Mouse (Mus musculus): ENCODE results near the gene Styxl1. TPM values are rescaled to one million over a fixed set of nuclear protein-coding genes. Genes with fewer than 3 reads are reported as not detected.

The Styxl1 gene
- total and polyA plus RNA-seq, 3 experiments, result 0.68 TPM; not detected in 2

DNA sequence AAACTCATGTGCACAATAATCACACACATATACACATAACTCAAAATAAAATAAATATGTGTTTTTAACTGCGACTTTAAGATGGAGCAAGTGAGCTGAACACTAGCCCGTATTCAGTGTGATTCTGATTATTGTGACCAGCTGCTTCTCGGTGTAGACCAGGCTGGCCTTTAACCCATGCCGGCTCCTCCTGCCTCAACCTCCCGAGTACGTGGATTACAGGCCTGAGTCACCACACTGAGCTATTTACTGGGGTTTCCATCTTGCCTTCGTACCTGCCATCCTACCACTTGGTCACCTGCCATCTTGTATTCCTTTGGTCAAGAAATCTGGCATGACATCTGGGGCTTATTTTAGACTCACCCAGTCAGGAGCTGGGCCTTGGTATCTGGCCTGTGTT, 74.8 kb downstream of the Styxl1 start:
- Histone ChIP-seq H3K36me3 (replicated peaks) (peaks cover 97% of the 10 kb centered on the region), H3K4me1 (ENCODE audit: insufficient read depth, low read depth, low read length) (peaks cover 36% of the 10 kb centered on the region)

DNA sequence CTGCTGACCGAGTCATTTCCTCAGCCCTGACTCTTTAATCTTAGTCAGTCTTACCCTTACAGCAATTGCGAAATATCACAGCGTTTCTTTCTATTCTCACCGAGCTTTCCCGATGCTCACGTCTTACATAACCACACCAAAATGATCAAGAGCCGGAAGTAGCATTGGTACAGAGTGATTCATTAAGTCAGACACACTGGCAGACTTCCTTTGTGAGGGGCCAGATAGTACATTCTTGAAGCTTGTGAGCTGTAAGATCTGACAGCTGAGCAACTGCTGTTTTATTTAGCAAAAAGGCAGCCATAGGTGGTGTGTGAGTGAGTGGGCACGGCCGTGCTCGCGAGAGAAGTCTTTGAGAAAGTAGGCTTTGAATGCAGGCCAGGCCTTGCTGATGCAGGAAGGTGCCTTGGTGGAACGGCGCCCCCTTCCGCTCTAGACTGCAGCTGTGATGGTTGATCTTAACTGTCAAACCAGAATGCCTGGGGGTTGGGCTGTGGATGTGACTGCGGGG, 75.4 kb downstream of the Styxl1 start:
- ATAC-seq (ENCODE audit: extremely low read depth, insufficient number of reproducible peaks, low FRiP score, poor library complexity, severe bottlenecking), result no peak
- peaks cover 29% of the 10 kb centered on the region for H3K4me1 ChIP-seq (ENCODE audit: insufficient read depth, low read depth, low read length)
- no peak overlapping the region for H3K4me3 ChIP-seq (ENCODE audit: low read depth, low read length)
- DNase-seq (ENCODE audit: low spot score), result no peak
- TF ChIP-seq CTCF (IDR thresholded peaks at IDR 0.05; ENCODE audit: low read depth, low read length) (no peak), TAL1 (conservative IDR thresholded peaks at IDR 0.05; ENCODE audit: low read depth, low read length) (no peak), GATA1 (IDR thresholded peaks at IDR 0.05; ENCODE audit: borderline replicate concordance, low read length) (no peak), GATA2 (IDR thresholded peaks at IDR 0.05; ENCODE audit: borderline replicate concordance, low read depth, low read length) (no peak), POLR2AphosphoS5 (IDR thresholded peaks at IDR 0.05; ENCODE audit: insufficient replicate concordance, low read depth, low read length) (no peak)
- H3K36me3 ChIP-seq (replicated peaks), result peaks cover 95% of the 10 kb centered on the region
- peaks cover 5% of the 10 kb centered on the region; the same call in 1 of the 2 replicates for H3K9me3 ChIP-seq (replicated peaks)
- no peaks in the 10 kb centered on the region for H3K27me3 ChIP-seq (ENCODE audit: insufficient read depth, low read length)

More for the DNA sequence above, 74.8 kb downstream of the Styxl1 start:
- Histone ChIP-seq H3K27me3 (ENCODE audit: insufficient read depth, low read length) (no peaks in the 10 kb centered on the region), H3K4me3 (ENCODE audit: low read depth, low read length) (no peak overlapping the region), H3K9me3 (replicated peaks) (peaks cover 5% of the 10 kb centered on the region; the same call in 1 of the 2 replicates)
- TF ChIP-seq CTCF (IDR thresholded peaks at IDR 0.05; ENCODE audit: low read depth, low read length), result no peak
- no peak for TF ChIP-seq GATA2 (IDR thresholded peaks at IDR 0.05; ENCODE audit: borderline replicate concordance, low read depth, low read length)
- no peak for TF ChIP-seq TAL1 (conservative IDR thresholded peaks at IDR 0.05; ENCODE audit: low read depth, low read length)
- TF ChIP-seq GATA1 (IDR thresholded peaks at IDR 0.05; ENCODE audit: borderline replicate concordance, low read length), result no peak
- DNase-seq (ENCODE audit: low spot score), result no peak
- ATAC-seq (ENCODE audit: extremely low read depth, insufficient number of reproducible peaks, low FRiP score, poor library complexity, severe bottlenecking), result no peak

DNA sequence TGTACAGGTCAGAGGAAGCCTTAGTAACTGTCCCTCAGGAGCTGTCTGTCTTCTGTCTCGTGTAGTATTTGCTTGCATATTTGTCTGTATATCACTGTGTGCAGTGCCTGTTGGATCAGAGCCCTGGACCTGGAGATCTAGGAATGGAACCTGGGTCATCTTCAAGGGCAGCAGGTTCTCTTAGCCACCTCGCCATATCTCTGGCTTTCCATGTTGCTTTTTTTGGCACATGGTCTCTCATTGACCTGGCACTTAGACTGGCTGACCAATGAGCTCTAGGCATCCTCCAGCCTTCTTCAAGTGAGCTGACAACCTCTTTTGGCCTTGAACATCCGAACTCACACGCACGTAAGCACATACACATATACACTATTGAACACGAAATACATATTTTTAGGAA, 76.0 kb downstream of the Styxl1 start:
- Histone ChIP-seq H3K4me3 (ENCODE audit: low read depth, low read length) (no peak overlapping the region), H3K4me1 (ENCODE audit: insufficient read depth, low read depth, low read length) (peaks cover 24% of the 10 kb centered on the region), H3K27me3 (ENCODE audit: insufficient read depth, low read length) (no peaks in the 10 kb centered on the region), H3K36me3 (replicated peaks) (peaks cover 95% of the 10 kb centered on the region), H3K9me3 (replicated peaks) (peaks cover 3% of the 10 kb centered on the region; the same call in 1 of the 2 replicates)
- DNase-seq (ENCODE audit: low spot score), result no peak
- ATAC-seq (ENCODE audit: extremely low read depth, insufficient number of reproducible peaks, low FRiP score, poor library complexity, severe bottlenecking), result no peak
- no peak for TF ChIP-seq GATA1 (IDR thresholded peaks at IDR 0.05; ENCODE audit: borderline replicate concordance, low read length)

DNA sequence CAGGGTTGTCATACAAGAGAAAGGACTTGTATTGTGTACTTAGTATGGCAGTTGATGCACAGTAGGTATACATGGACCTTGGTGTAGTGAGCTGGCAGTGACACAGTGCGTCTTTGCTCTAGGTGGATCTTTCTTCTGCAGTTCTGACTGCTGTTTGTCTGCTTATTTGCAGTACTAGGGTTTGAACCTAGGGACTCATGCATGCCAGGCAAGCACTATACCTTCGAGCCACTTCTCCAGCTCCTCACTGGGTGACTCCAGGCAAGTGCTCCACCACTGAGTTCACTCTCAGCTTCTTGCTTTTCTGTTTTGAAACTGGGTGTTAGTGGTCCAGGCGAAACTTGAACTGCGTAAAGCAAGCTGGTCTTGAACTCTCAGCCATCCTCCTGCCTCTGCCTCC, 76.6 kb downstream of the Styxl1 start:
- Histone ChIP-seq H3K36me3 (replicated peaks) (peaks cover 93% of the 10 kb centered on the region), H3K9me3 (replicated peaks) (no peaks in the 10 kb centered on the region), H3K4me3 (ENCODE audit: low read depth, low read length) (no peak overlapping the region), H3K27me3 (ENCODE audit: insufficient read depth, low read length) (no peaks in the 10 kb centered on the region), H3K4me1 (ENCODE audit: insufficient read depth, low read depth, low read length) (peaks cover 19% of the 10 kb centered on the region)
- DNase-seq (ENCODE audit: low spot score), result no peak
- ATAC-seq (ENCODE audit: extremely low read depth, insufficient number of reproducible peaks, low FRiP score, poor library complexity, severe bottlenecking), result no peak
- TF ChIP-seq POLR2AphosphoS5 (IDR thresholded peaks at IDR 0.05; ENCODE audit: insufficient replicate concordance, low read depth, low read length) (no peak), GATA1 (IDR thresholded peaks at IDR 0.05; ENCODE audit: borderline replicate concordance, low read length) (no peak), TAL1 (conservative IDR thresholded peaks at IDR 0.05; ENCODE audit: low read depth, low read length) (no peak), CTCF (IDR thresholded peaks at IDR 0.05; ENCODE audit: low read depth, low read length) (no peak), GATA2 (IDR thresholded peaks at IDR 0.05; ENCODE audit: borderline replicate concordance, low read depth, low read length) (no peak)

DNA sequence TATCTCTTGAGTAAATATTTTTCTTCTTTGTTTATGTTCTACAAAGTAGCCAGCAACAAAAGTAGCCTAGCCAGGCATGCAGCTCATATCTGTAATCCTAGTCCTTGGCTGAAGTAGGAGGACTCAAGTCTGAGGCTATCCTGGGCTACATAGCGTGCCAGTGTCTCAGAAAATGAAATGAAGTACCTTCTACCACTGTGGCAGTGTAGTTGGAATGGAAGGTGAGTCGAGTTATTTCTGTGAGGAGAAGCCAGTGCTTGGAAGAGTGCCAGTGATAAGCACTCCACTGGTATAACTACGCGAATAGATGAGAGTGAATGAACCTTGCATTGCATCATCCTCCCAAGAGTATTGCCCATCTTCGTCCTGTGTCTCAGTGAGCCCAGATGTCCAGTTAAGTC, 80.5 kb downstream of the Styxl1 start:
- DNase-seq (ENCODE audit: low spot score) (no peak), ATAC-seq (ENCODE audit: extremely low read depth, insufficient number of reproducible peaks, low FRiP score, poor library complexity, severe bottlenecking) (no peak)
- peaks cover 85% of the 10 kb centered on the region for H3K36me3 ChIP-seq (replicated peaks)
- H3K9me3 ChIP-seq (replicated peaks), result no peaks in the 10 kb centered on the region
- TF ChIP-seq TAL1 (conservative IDR thresholded peaks at IDR 0.05; ENCODE audit: low read depth, low read length), result no peak
- TF ChIP-seq CTCF (IDR thresholded peaks at IDR 0.05; ENCODE audit: low read depth, low read length), result no peak
- no peak for TF ChIP-seq GATA1 (IDR thresholded peaks at IDR 0.05; ENCODE audit: borderline replicate concordance, low read length)
- TF ChIP-seq GATA2 (IDR thresholded peaks at IDR 0.05; ENCODE audit: borderline replicate concordance, low read depth, low read length), result no peak
- H3K27me3 ChIP-seq (ENCODE audit: insufficient read depth, low read length), result no peaks in the 10 kb centered on the region
- H3K4me1 ChIP-seq (ENCODE audit: insufficient read depth, low read depth, low read length), result peaks cover 4% of the 10 kb centered on the region; the same call in 1 of the 2 replicates
- no peak overlapping the region for H3K4me3 ChIP-seq (ENCODE audit: low read depth, low read length)

Other genes starting within 250 kb of the Styxl1 start
- not detected in 2 replicates for gene Hip1, start 233.3 kb downstream of the Styxl1 start, total RNA-seq (2014; fragmentation: Nextera tagmentation)
- 0.17 and 0.38 TPM in 2 replicates for gene Hip1, start 233.3 kb downstream of the Styxl1 start, total RNA-seq (2017)
- not detected in 2 replicates for gene Hip1, start 233.3 kb downstream of the Styxl1 start, polyA plus RNA-seq (2012)
- not detected in 2 replicates for gene Ccl26, start 214.8 kb downstream of the Styxl1 start, total RNA-seq (2014; fragmentation: Nextera tagmentation)
- not detected in 2 replicates for gene Ccl26, start 214.8 kb downstream of the Styxl1 start, total RNA-seq (2017)
- gene Ccl26, start 214.8 kb downstream of the Styxl1 start, polyA plus RNA-seq (2012), result not detected in 2 replicates
- gene Ccl24, start 205.3 kb downstream of the Styxl1 start, total RNA-seq (2014; fragmentation: Nextera tagmentation), result not detected in 2 replicates
- gene Ccl24, start 205.3 kb downstream of the Styxl1 start, total RNA-seq (2017), result 0.12 TPM in 1 of 2 replicates, not detected in the other
- not detected in 2 replicates for gene Ccl24, start 205.3 kb downstream of the Styxl1 start, polyA plus RNA-seq (2012)
- 21.1 and 29.4 TPM in 2 replicates for gene Rhbdd2, start 145.8 kb downstream of the Styxl1 start, total RNA-seq (2014; fragmentation: Nextera tagmentation)
- gene Rhbdd2, start 145.8 kb downstream of the Styxl1 start, total RNA-seq (2017), result 6.3 and 6.7 TPM in 2 replicates
- gene Rhbdd2, start 145.8 kb downstream of the Styxl1 start, polyA plus RNA-seq (2012), result 9.8 and 15.5 TPM in 2 replicates
- gene Por, start 108.4 kb downstream of the Styxl1 start, total RNA-seq (2014; fragmentation: Nextera tagmentation), result 26.7 and 38.1 TPM in 2 replicates
- gene Por, start 108.4 kb downstream of the Styxl1 start, total RNA-seq (2017), result 80.5 and 91.1 TPM in 2 replicates
- 90.4 and 112 TPM in 2 replicates for gene Por, start 108.4 kb downstream of the Styxl1 start, polyA plus RNA-seq (2012)
- gene Tmem120a, start 33.9 kb downstream of the Styxl1 start, total RNA-seq (2014; fragmentation: Nextera tagmentation), result 8.5 and 17.8 TPM in 2 replicates
- 17.3 and 18.0 TPM in 2 replicates for gene Tmem120a, start 33.9 kb downstream of the Styxl1 start, total RNA-seq (2017)
- 13.3 and 14.2 TPM in 2 replicates for gene Tmem120a, start 33.9 kb downstream of the Styxl1 start, polyA plus RNA-seq (2012)
- 200 and 245 TPM in 2 replicates for gene Mdh2, start 95 bp upstream of the Styxl1 start, total RNA-seq (2014; fragmentation: Nextera tagmentation)
- gene Mdh2, start 95 bp upstream of the Styxl1 start, total RNA-seq (2017), result 141 and 153 TPM in 2 replicates
- 664 and 799 TPM in 2 replicates for gene Mdh2, start 95 bp upstream of the Styxl1 start, polyA plus RNA-seq (2012)
- not detected in 2 replicates for gene Srrm3, start 28.5 kb upstream of the Styxl1 start, total RNA-seq (2014; fragmentation: Nextera tagmentation)
- gene Srrm3, start 28.5 kb upstream of the Styxl1 start, total RNA-seq (2017), result 0.38 and 0.41 TPM in 2 replicates
- gene Srrm3, start 28.5 kb upstream of the Styxl1 start, polyA plus RNA-seq (2012), result not detected in 2 replicates
- gene Hspb1, start 109.5 kb upstream of the Styxl1 start, total RNA-seq (2014; fragmentation: Nextera tagmentation), result not detected in 2 replicates
- gene Hspb1, start 109.5 kb upstream of the Styxl1 start, total RNA-seq (2017), result 0.12 TPM in 1 of 2 replicates, not detected in the other
- not detected in 2 replicates for gene Hspb1, start 109.5 kb upstream of the Styxl1 start, polyA plus RNA-seq (2012)
- 168 and 200 TPM in 2 replicates for gene Ywhag, start 156.2 kb upstream of the Styxl1 start, total RNA-seq (2014; fragmentation: Nextera tagmentation)
- gene Ywhag, start 156.2 kb upstream of the Styxl1 start, total RNA-seq (2017), result 73.5 and 99.8 TPM in 2 replicates
- gene Ywhag, start 156.2 kb upstream of the Styxl1 start, polyA plus RNA-seq (2012), result 246 and 281 TPM in 2 replicates
- gene Ssc4d, start 196.1 kb upstream of the Styxl1 start, total RNA-seq (2014; fragmentation: Nextera tagmentation), result 9.1 and 16.4 TPM in 2 replicates
- 3.2 and 5.5 TPM in 2 replicates for gene Ssc4d, start 196.1 kb upstream of the Styxl1 start, total RNA-seq (2017)
- 1.1 and 1.5 TPM in 2 replicates for gene Ssc4d, start 196.1 kb upstream of the Styxl1 start, polyA plus RNA-seq (2012)
- gene Zp3, start 201.7 kb upstream of the Styxl1 start, total RNA-seq (2014; fragmentation: Nextera tagmentation), result not detected in 2 replicates
- not detected in 2 replicates for gene Zp3, start 201.7 kb upstream of the Styxl1 start, total RNA-seq (2017)
- gene Zp3, start 201.7 kb upstream of the Styxl1 start, polyA plus RNA-seq (2012), result not detected in 2 replicates
- 18.4 and 25.6 TPM in 2 replicates for gene Dtx2, start 216.4 kb upstream of the Styxl1 start, total RNA-seq (2014; fragmentation: Nextera tagmentation)
- 5.1 and 7.1 TPM in 2 replicates for gene Dtx2, start 216.4 kb upstream of the Styxl1 start, total RNA-seq (2017)
- gene Dtx2, start 216.4 kb upstream of the Styxl1 start, polyA plus RNA-seq (2012), result 23.7 and 25.2 TPM in 2 replicates